Mouse (Mus musculus) heart, embryonic 14.5 days (tissue): Measurements from ENCODE around the gene Rbpj. TPM values are rescaled to one million over a fixed set of nuclear protein-coding genes. Genes with fewer than 3 reads are reported as not detected.
A peak's percentile ranks its signal among the peaks of the same experiment; 100 is the strongest.

ENCODE experiments used
- ATAC-seq: fragments of 200-750 bp; cut with Nextera tagmentation; 2 replicates; pipeline ENCODE4 v1.8.0; 2017; ENCODE audit warnings: low read depth, moderate TSS enrichment; ENCODE audit not compliant: insufficient number of reproducible peaks, insufficient read depth, low FRiP score
- H3K27ac ChIP-seq, 2 experiments: fragments of 200-500 bp in 1 of 2; fragments of 300-500 bp in 1 of 2; sonication (generic) in 1 of 2; replicated peaks in 1 of 2; 2 replicates each; pipeline ENCODE4 v1.5.1; 2012 to 2014; ENCODE audit warnings: low read depth in 2 of 2, low read length in 2 of 2, control low read depth in 1 of 2, mild to moderate bottlenecking in 1 of 2, mixed read lengths in 1 of 2; ENCODE audit not compliant: control insufficient read depth in 1 of 2, insufficient read depth in 1 of 2
- H3K27me3 ChIP-seq: fragments of 300-500 bp; sonication (generic); 2 replicates; pipeline ENCODE4 v1.6.1; 2014; ENCODE audit warnings: mild to moderate bottlenecking, low read length, control low read depth; ENCODE audit not compliant: control insufficient read depth, insufficient read depth
- H3K36me3 ChIP-seq: fragments of 300-500 bp; sonication (generic); 2 replicates; pipeline ENCODE4 v1.6.1; 2014; ENCODE audit warnings: mild to moderate bottlenecking, control low read depth, low read length, mixed read lengths; ENCODE audit not compliant: control insufficient read depth, insufficient read depth
- H3K4me1 ChIP-seq, 2 experiments: fragments of 200-500 bp in 1 of 2; fragments of 300-500 bp in 1 of 2; sonication (generic) in 1 of 2; 2 replicates each; pipeline ENCODE4 v1.6.1; 2012 to 2014; ENCODE audit warnings: low read length in 2 of 2, control low read depth in 1 of 2, mixed read lengths in 1 of 2; ENCODE audit not compliant: control insufficient read depth in 2 of 2, insufficient read depth in 2 of 2
- H3K4me2 ChIP-seq: fragments of 300-500 bp; sonication (generic); 2 replicates; pipeline ENCODE4 v1.6.1; 2014; ENCODE audit warnings: mild to moderate bottlenecking, low read length
- H3K4me3 ChIP-seq, 2 experiments: fragments of 200-500 bp in 1 of 2; fragments of 300-500 bp in 1 of 2; sonication (generic) in 1 of 2; 2 replicates each; pipeline ENCODE4 v1.5.1; 2012 to 2014; ENCODE audit warnings: low read length in 2 of 2, mild to moderate bottlenecking in 2 of 2, control low read depth in 1 of 2, low read depth in 1 of 2, moderate library complexity in 1 of 2; ENCODE audit not compliant: control insufficient read depth in 1 of 2, insufficient read depth in 1 of 2
- H3K9ac ChIP-seq: fragments of 300-500 bp; sonication (generic); 2 replicates; pipeline ENCODE4 v1.6.1; 2014; ENCODE audit warnings: mild to moderate bottlenecking, low read length
- H3K9me3 ChIP-seq: fragments of 300-500 bp; sonication (generic); 2 replicates; pipeline ENCODE4 v1.6.1; 2016; ENCODE audit warnings: low read length, control low read depth; ENCODE audit not compliant: control insufficient read depth
- WGBS: fragments of 180-500 bp; shearing (Covaris S2); extraction: QIAGEN DNeasy Blood & Tissue Kit; methylation state at CpG from one replicate; pipeline ENCODE4 v1.1.7; 2014; 5-methylcytosine and 5-hydroxymethylcytosine counted together
- polyA plus RNA-seq: library from polyadenylated mRNA; unstranded; fragments of >200 nt; fragmentation: Nextera tagmentation; extraction: Ambion mirVana; gene quantifications from 2 replicates; pipeline ENCODE4 v1.2.1, GENCODE M21; 2014

Rbpj gene
- polyA plus RNA-seq, 1 experiment from 2014 or later: 24.1 TPM

DNA sequence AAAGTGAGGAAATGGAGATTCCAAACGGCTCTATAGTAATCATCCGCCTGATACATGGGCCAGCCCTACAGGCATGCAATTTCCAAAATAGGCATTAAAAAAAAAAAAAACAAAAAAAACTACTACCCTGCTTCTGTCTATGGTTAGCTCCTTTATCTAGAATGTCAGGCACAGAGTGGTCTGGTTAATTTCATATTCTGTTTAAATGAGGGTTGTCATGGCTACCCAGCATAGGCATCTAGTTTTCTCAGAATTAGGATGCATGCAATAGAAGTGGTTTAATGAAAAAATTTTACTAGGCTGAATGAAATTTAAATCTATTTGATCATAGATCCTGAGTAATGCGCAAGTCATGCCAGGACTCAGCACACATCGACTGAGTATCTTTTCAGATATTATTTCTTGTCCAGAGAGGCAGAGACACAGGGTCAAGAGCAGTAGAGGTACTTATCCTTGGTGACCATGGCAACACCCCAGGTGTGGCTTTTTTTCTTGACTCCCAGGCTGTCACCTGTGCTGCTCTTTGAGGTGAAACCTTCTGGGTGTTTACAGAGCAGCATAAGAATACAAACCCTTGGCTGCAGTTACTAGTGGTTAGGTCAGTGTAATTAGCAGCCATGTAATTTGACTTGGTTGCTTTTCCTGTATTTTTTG is 49.1 kb downstream of the Rbpj start:
- Histone ChIP-seq H3K4me1 (peaks cover 0 to 4% of the 10 kb centered on the region in 2 experiments; a peak in 1 of 4 replicates), H3K4me2 (no peak overlapping the region), H3K27ac (no peak overlapping the region), H3K36me3 (no peaks in the 10 kb centered on the region), H3K4me3 (no peak overlapping the region), H3K9me3 (no peaks in the 10 kb centered on the region; the same call in 1 of the 2 replicates), H3K27me3 (peaks cover 18% of the 10 kb centered on the region), H3K9ac (no peak overlapping the region)
- 50% methylated on average over 4 of the region's 4 CpGs for WGBS
- ATAC-seq: no peak

GRCm38 (mm10) chr5:53516482-53516881 is 50.5 kb downstream of the Rbpj start:
- H3K4me1 ChIP-seq: peaks cover 3 to 6% of the 10 kb centered on the region in 2 experiments; a peak in 1 of 4 replicates
- ATAC-seq: no peak
- no peaks in the 10 kb centered on the region; the same call in 1 of the 2 replicates for H3K9me3 ChIP-seq
- no peak overlapping the region for H3K4me2 ChIP-seq
- 88% methylated on average over 2 of the region's 2 CpGs for WGBS
- no peak overlapping the region for H3K9ac ChIP-seq
- no peaks in the 10 kb centered on the region for H3K36me3 ChIP-seq
- no peak overlapping the region for H3K27ac ChIP-seq
- no peak overlapping the region for H3K4me3 ChIP-seq
- H3K27me3 ChIP-seq: peaks cover 18% of the 10 kb centered on the region

GRCm38 (mm10) chr5:53517802-53518201 is 51.9 kb downstream of the Rbpj start:
- H3K9ac ChIP-seq: no peak overlapping the region
- no peak overlapping the region for H3K4me2 ChIP-seq
- no peaks in the 10 kb centered on the region for H3K36me3 ChIP-seq
- H3K9me3 ChIP-seq: no peaks in the 10 kb centered on the region; the same call in 1 of the 2 replicates
- H3K27ac ChIP-seq: no peak overlapping the region
- H3K4me1 ChIP-seq: peaks cover 6 to 9% of the 10 kb centered on the region in 2 experiments; a peak in 3 of 4 replicates
- peaks cover 13% of the 10 kb centered on the region for H3K27me3 ChIP-seq
- no peak overlapping the region for H3K4me3 ChIP-seq
- 80% methylated on average over 8 of the region's 8 CpGs for WGBS
- no peak for ATAC-seq

DNA sequence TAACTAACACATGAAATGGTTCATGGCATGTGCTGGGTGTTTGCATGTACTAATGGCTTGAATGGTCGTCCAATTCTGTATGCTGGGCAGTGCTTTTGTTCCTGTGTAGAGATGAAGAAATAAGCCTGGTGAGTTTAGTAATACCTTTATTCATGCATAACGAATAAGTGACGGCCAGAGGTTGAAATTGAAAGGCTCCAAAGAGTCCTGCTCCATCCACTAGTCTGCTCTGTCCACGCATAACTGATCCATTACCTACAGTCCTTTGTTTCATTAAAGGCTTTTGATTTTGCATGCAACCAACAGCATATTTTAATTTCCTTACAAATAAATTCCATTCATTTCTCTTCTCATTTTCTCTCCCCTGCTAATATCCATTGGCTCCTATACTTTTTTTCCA is 53.2 kb downstream of the Rbpj start:
- no peaks in the 10 kb centered on the region; the same call in 1 of the 2 replicates for H3K9me3 ChIP-seq
- H3K4me2 ChIP-seq: no peak overlapping the region
- H3K9ac ChIP-seq: no peak overlapping the region
- H3K27ac ChIP-seq: no peak overlapping the region
- peaks cover 14 to 21% of the 10 kb centered on the region in 2 experiments; a peak in 3 of 4 replicates for H3K4me1 ChIP-seq
- H3K36me3 ChIP-seq: no peaks in the 10 kb centered on the region
- no peak overlapping the region for H3K4me3 ChIP-seq
- H3K27me3 ChIP-seq: peaks cover 15% of the 10 kb centered on the region
- ATAC-seq: no peak
- WGBS: 87% methylated on average over 4 of the region's 4 CpGs

DNA sequence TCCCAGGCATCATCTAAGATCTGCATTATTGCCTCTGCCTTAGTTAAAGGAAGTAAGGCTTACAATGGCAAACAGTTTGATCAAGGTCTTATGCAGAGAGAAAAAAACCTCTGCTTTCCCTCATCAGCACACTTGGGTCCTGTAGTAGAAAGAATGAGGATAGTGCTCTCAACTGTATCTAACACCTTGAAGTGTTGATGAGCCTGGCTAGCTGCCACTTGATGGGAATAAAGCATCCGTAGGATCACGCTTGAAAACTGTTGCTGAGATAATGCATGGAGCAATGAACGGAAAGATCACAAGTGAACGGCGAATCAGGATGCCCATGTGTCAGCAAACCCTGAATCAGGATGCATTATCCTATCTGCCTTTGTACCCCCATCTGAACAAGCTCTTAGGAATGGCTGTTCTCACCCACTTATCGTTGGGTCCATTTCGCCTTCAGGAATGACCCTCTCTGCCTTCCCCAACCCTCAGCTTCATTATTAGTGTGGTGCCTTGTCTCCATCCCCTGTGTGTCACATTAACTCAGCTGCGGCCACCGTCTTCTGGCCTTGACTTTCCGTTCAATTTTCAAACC is 54.1 kb downstream of the Rbpj start:
- H3K9me3 ChIP-seq: no peaks in the 10 kb centered on the region; the same call in 1 of the 2 replicates
- no peak overlapping the region for H3K4me2 ChIP-seq
- no peak for ATAC-seq
- H3K27me3 ChIP-seq: peaks cover 16% of the 10 kb centered on the region
- no peak overlapping the region for H3K4me3 ChIP-seq
- H3K36me3 ChIP-seq: no peaks in the 10 kb centered on the region
- WGBS: 24% methylated on average over 10 of the region's 10 CpGs
- H3K27ac ChIP-seq: no peak overlapping the region
- peaks cover 14 to 21% of the 10 kb centered on the region in 2 experiments; a peak in 3 of 4 replicates for H3K4me1 ChIP-seq
- no peak overlapping the region for H3K9ac ChIP-seq

DNA sequence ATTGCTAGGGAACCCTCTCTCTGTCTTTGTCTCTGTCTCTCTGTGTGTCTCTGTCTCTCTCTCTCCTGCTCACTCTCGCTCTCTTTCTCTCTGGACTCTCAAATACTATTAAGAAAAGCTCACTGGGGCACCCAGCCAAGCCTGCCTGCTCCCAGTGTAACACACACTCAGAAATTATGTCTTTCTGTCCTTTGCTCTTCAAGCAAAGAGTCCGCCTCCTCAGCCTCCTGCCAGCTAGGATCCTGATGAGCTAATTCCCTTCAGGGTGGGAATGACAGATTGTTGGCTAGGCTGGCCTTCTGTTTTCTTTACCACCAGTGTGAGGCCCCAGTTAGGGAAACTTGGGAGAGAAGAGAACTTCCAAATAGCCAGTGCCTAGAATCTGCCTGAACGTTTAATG is 57.1 kb downstream of the Rbpj start:
- no peaks in the 10 kb centered on the region for H3K36me3 ChIP-seq
- H3K27me3 ChIP-seq: peaks cover 18% of the 10 kb centered on the region
- H3K27ac ChIP-seq: peak overlapping the region in 1 of 2 experiments; percentile 48; a peak in 2 of 4 replicates
- no peak overlapping the region for H3K9ac ChIP-seq
- no peaks in the 10 kb centered on the region for H3K9me3 ChIP-seq
- H3K4me1 ChIP-seq: peaks cover 21 to 24% of the 10 kb centered on the region in 2 experiments
- WGBS: 17% methylated on average over 3 of the region's 3 CpGs
- H3K4me3 ChIP-seq: no peak overlapping the region
- no peak for ATAC-seq
- H3K4me2 ChIP-seq: peak overlapping the region; percentile 3

- no peaks in the 10 kb centered on the region for H3K36me3 ChIP-seq
- no peak overlapping the region for H3K27ac ChIP-seq
- no peak overlapping the region for H3K4me2 ChIP-seq
- no peaks in the 10 kb centered on the region for H3K9me3 ChIP-seq
- H3K4me1 ChIP-seq: peaks cover 21 to 24% of the 10 kb centered on the region in 2 experiments
- no peak overlapping the region for H3K9ac ChIP-seq
- 92% methylated on average over 7 of the region's 7 CpGs for WGBS
- no peak overlapping the region for H3K4me3 ChIP-seq
- ATAC-seq: no peak
- peaks cover 14% of the 10 kb centered on the region for H3K27me3 ChIP-seq
Measured at GRCm38 (mm10) chr5:53524162-53524561, 58.2 kb downstream of the Rbpj start.
